Mouse (Mus musculus) hindbrain, embryonic 16.5 days (tissue): ENCODE measurements at regions not wholly inside any gene's neighbourhood (a gene's known extent, or its start where the extent isn't known, plus 50 kb on each side); places are given as distances from the start of the nearest gene placed in this dataset.
"Not testable (repeated sequence)": the region's sequence is repeated elsewhere in the genome, so short reads cannot be mapped to it uniquely, and the experiment has no call there.

Experiments used
- ATAC-seq: fragments of 200-750 bp; cut with Nextera tagmentation; 2 replicates; pipeline ENCODE4 v1.8.0; 2017; ENCODE audit warnings: moderate TSS enrichment, moderate library complexity
- H3K27ac ChIP-seq: fragments of 300-500 bp; sonication (generic); 2 replicates; pipeline ENCODE4 v1.5.1; 2014; ENCODE audit warnings: low read depth, mild to moderate bottlenecking, control low read depth, low read length, moderate library complexity
- H3K27me3 ChIP-seq: fragments of 300-500 bp; sonication (generic); replicated peaks from 2 replicates; pipeline ENCODE4 v1.6.1; 2014; ENCODE audit warnings: low read length; ENCODE audit not compliant: control insufficient read depth, insufficient read depth
- H3K36me3 ChIP-seq: fragments of 300-500 bp; sonication (generic); 2 replicates; pipeline ENCODE4 v1.6.1; 2014; ENCODE audit warnings: mild to moderate bottlenecking, low read length, moderate library complexity, mixed read lengths; ENCODE audit not compliant: control insufficient read depth, insufficient read depth
- H3K4me1 ChIP-seq: fragments of 300-500 bp; sonication (generic); 2 replicates; pipeline ENCODE4 v1.6.1; 2014; ENCODE audit warnings: low read depth, low read length; ENCODE audit not compliant: control insufficient read depth, insufficient read depth
- H3K4me2 ChIP-seq: fragments of 300-500 bp; sonication (generic); 2 replicates; pipeline ENCODE4 v1.6.1; 2014; ENCODE audit warnings: mild to moderate bottlenecking, low read length, control low read depth, moderate library complexity
- H3K4me3 ChIP-seq: fragments of 300-500 bp; sonication (generic); 2 replicates; pipeline ENCODE4 v1.5.1; 2014; ENCODE audit warnings: mild to moderate bottlenecking, low read length, control low read depth, moderate library complexity
- H3K9ac ChIP-seq: fragments of 300-500 bp; sonication (generic); 2 replicates; pipeline ENCODE4 v1.6.1; 2014; ENCODE audit warnings: low read depth, mild to moderate bottlenecking, control low read depth, low read length, moderate library complexity
- H3K9me3 ChIP-seq: fragments of 300-500 bp; sonication (generic); 2 replicates; pipeline ENCODE4 v1.6.1; 2014; ENCODE audit warnings: mild to moderate bottlenecking, low read length, moderate library complexity; ENCODE audit not compliant: control insufficient read depth
- WGBS: fragments of 180-500 bp; shearing (Covaris S2); extraction: QIAGEN DNeasy Blood & Tissue Kit; methylation state at CpG from one replicate; pipeline ENCODE4 v1.1.7; 2014; 5-methylcytosine and 5-hydroxymethylcytosine counted together

- 93% methylated on average over 15 of the region's 15 CpGs for WGBS
- no peak for ATAC-seq
- Histone ChIP-seq H3K36me3 (no peaks in the 10 kb centered on the region), H3K4me2 (no peak overlapping the region), H3K27ac (no peak overlapping the region), H3K9ac (no peak overlapping the region), H3K9me3 (no peaks in the 10 kb centered on the region), H3K27me3 (no peaks in the 10 kb centered on the region), H3K4me1 (no peaks in the 10 kb centered on the region), H3K4me3 (no peak overlapping the region)
Observed at GRCm38 (mm10) chr15:96793251-96793650, 93.7 kb upstream of the Slc38a2 start.

- Histone ChIP-seq H3K36me3 (no peaks in the 10 kb centered on the region), H3K4me3 (no peak overlapping the region), H3K9me3 (no peaks in the 10 kb centered on the region), H3K9ac (no peak overlapping the region), H3K4me1 (no peaks in the 10 kb centered on the region), H3K27ac (no peak overlapping the region), H3K4me2 (no peak overlapping the region), H3K27me3 (no peaks in the 10 kb centered on the region)
- WGBS, result 82% methylated on average over 6 of the region's 6 CpGs
- ATAC-seq, result no peak
Observed at GRCm38 (mm10) chr15:96791306-96791705, 91.8 kb upstream of the Slc38a2 start.

- ATAC-seq, H3K9me3 ChIP-seq, H3K4me1 ChIP-seq, H3K36me3 ChIP-seq, H3K27me3 ChIP-seq, H3K4me2 ChIP-seq, H3K9ac ChIP-seq, H3K4me3 ChIP-seq, H3K27ac ChIP-seq: not testable (repeated sequence)
- 90% methylated on average over 2 of the region's 2 CpGs for WGBS
Observed at GRCm38 (mm10) chr15:96787921-96788320, 88.4 kb upstream of the Slc38a2 start.

GRCm38 (mm10) chr15:96784578-96784977 is 85.0 kb upstream of the Slc38a2 start:
- H3K36me3 ChIP-seq, result no peaks in the 10 kb centered on the region
- H3K27me3 ChIP-seq, result no peaks in the 10 kb centered on the region
- 92% methylated on average over 7 of the region's 7 CpGs for WGBS
- no peak overlapping the region for H3K4me3 ChIP-seq
- H3K4me2 ChIP-seq, result no peak overlapping the region
- H3K4me1 ChIP-seq, result no peaks in the 10 kb centered on the region
- no peaks in the 10 kb centered on the region for H3K9me3 ChIP-seq
- H3K27ac ChIP-seq, result no peak overlapping the region
- H3K9ac ChIP-seq, result no peak overlapping the region
- no peak for ATAC-seq

- WGBS, result 71% methylated on average over 5 of the region's 5 CpGs
- Histone ChIP-seq H3K27ac (no peak overlapping the region), H3K4me1 (no peaks in the 10 kb centered on the region), H3K9ac (no peak overlapping the region), H3K4me3 (no peak overlapping the region), H3K36me3 (no peaks in the 10 kb centered on the region), H3K27me3 (no peaks in the 10 kb centered on the region), H3K9me3 (no peaks in the 10 kb centered on the region), H3K4me2 (no peak overlapping the region)
- ATAC-seq, result no peak
Observed at GRCm38 (mm10) chr15:96781560-96781959, 82.0 kb upstream of the Slc38a2 start.

GRCm38 (mm10) chr15:96780606-96781005 is 81.1 kb upstream of the Slc38a2 start:
- no peaks in the 10 kb centered on the region for H3K27me3 ChIP-seq
- H3K4me1 ChIP-seq, result no peaks in the 10 kb centered on the region
- H3K4me3 ChIP-seq, result no peak overlapping the region
- no peaks in the 10 kb centered on the region for H3K36me3 ChIP-seq
- no peak for ATAC-seq
- 86% methylated on average over 5 of the region's 5 CpGs for WGBS
- no peaks in the 10 kb centered on the region for H3K9me3 ChIP-seq
- no peak overlapping the region for H3K9ac ChIP-seq
- H3K27ac ChIP-seq, result no peak overlapping the region
- no peak overlapping the region for H3K4me2 ChIP-seq

- 80% methylated on average over 7 of the region's 7 CpGs for WGBS
- no peak for ATAC-seq
- Histone ChIP-seq H3K27me3 (no peaks in the 10 kb centered on the region), H3K9ac (no peak overlapping the region), H3K36me3 (no peaks in the 10 kb centered on the region), H3K4me1 (no peaks in the 10 kb centered on the region), H3K27ac (no peak overlapping the region), H3K4me2 (no peak overlapping the region), H3K4me3 (no peak overlapping the region), H3K9me3 (no peaks in the 10 kb centered on the region)
Observed at GRCm38 (mm10) chr15:96779358-96779757, 79.8 kb upstream of the Slc38a2 start.

- Histone ChIP-seq H3K4me3 (no peak overlapping the region), H3K9me3 (no peaks in the 10 kb centered on the region), H3K4me1 (no peaks in the 10 kb centered on the region), H3K36me3 (no peaks in the 10 kb centered on the region), H3K9ac (no peak overlapping the region), H3K4me2 (no peak overlapping the region), H3K27me3 (no peaks in the 10 kb centered on the region), H3K27ac (no peak overlapping the region)
- no peak for ATAC-seq
- WGBS, result 90% methylated on average over 15 of the region's 15 CpGs
Observed at GRCm38 (mm10) chr15:96778321-96778926, 78.9 kb upstream of the Slc38a2 start.

- Histone ChIP-seq H3K9ac (no peak overlapping the region), H3K4me1 (no peaks in the 10 kb centered on the region), H3K4me3 (no peak overlapping the region), H3K36me3 (no peaks in the 10 kb centered on the region), H3K27ac (no peak overlapping the region), H3K9me3 (no peaks in the 10 kb centered on the region), H3K4me2 (no peak overlapping the region), H3K27me3 (no peaks in the 10 kb centered on the region)
- WGBS, result 82% methylated on average over 9 of the region's 9 CpGs
- no peak for ATAC-seq
Observed at GRCm38 (mm10) chr15:96776476-96777075, 77.0 kb upstream of the Slc38a2 start.
